Mouse (Mus musculus) hindbrain, embryonic 10.5 days (tissue): Measurements from ENCODE around the gene Mgst2. TPM values are rescaled to one million over a fixed set of nuclear protein-coding genes. Genes with fewer than 3 reads are reported as not detected.

Experiments used
- DNase-seq: peaks from one replicate; pipeline ENCODE4 v3.0.0-alpha.2; 2017; ENCODE audit warnings: low spot score
- H3K27ac ChIP-seq: fragments of 300-500 bp; sonication (generic); 2 replicates; pipeline ENCODE4 v1.5.1; 2016; ENCODE audit warnings: mild to moderate bottlenecking, moderate library complexity
- H3K27me3 ChIP-seq: fragments of 300-500 bp; sonication (generic); 2 replicates; pipeline ENCODE4 v1.6.1; 2016; ENCODE audit warnings: mild to moderate bottlenecking; ENCODE audit not compliant: poor library complexity, insufficient read depth, severe bottlenecking
- H3K36me3 ChIP-seq: fragments of 300-500 bp; sonication (generic); 2 replicates; pipeline ENCODE4 v1.6.1; 2016; ENCODE audit warnings: mild to moderate bottlenecking, moderate library complexity
- H3K4me1 ChIP-seq: fragments of 300-500 bp; sonication (generic); replicated peaks from 2 replicates; pipeline ENCODE4 v1.6.1; 2016; ENCODE audit warnings: mild to moderate bottlenecking
- H3K4me3 ChIP-seq: fragments of 300-500 bp; sonication (generic); 2 replicates; pipeline ENCODE4 v1.5.1; 2016; ENCODE audit warnings: mild to moderate bottlenecking, moderate library complexity
- H3K9me3 ChIP-seq: fragments of 300-500 bp; sonication (generic); 2 replicates; pipeline ENCODE4 v1.6.1; 2016; ENCODE audit warnings: mild to moderate bottlenecking, moderate library complexity
- WGBS: fragments of 180-500 bp; shearing (Covaris S2); methylation state at CpG from one replicate; pipeline ENCODE4 v1.1.7; 2016; 5-methylcytosine and 5-hydroxymethylcytosine counted together
- polyA plus RNA-seq: library from polyadenylated mRNA; unstranded; fragments of >200 nt; fragmentation: Nextera tagmentation; extraction: Ambion mirVana; gene quantifications from 2 replicates; pipeline ENCODE4 v1.2.1, GENCODE M21; 2016

Gene Mgst2
- polyA plus RNA-seq, 1 experiment from 2014 or later = not detected

GRCm38 (mm10) chr3:51708746-51709411, 48.7 kb downstream of the Mgst2 start:
- H3K4me3 ChIP-seq = no peak overlapping the region
- H3K4me1 ChIP-seq = peaks cover 36% of the 10 kb centered on the region
- H3K9me3 ChIP-seq = peaks cover 3% of the 10 kb centered on the region; the same call in 1 of the 2 replicates
- DNase-seq = peak; percentile 49
- H3K27me3 ChIP-seq = no peaks in the 10 kb centered on the region
- H3K27ac ChIP-seq = peak overlapping the region; percentile 50; the same call in 1 of the 2 replicates
- WGBS = 79% methylated on average over 21 of the region's 21 CpGs
- 0 out of 2 replicates have a peak, but pooled peaks cover 2% of the 10 kb centered on the region for H3K36me3 ChIP-seq

GRCm38 (mm10) chr3:51712382-51712781, 52.2 kb downstream of the Mgst2 start:
- Histone ChIP-seq H3K4me1 (peaks cover 46% of the 10 kb centered on the region), H3K27ac (peak overlapping the region; percentile 50), H3K4me3 (no peak overlapping the region), H3K9me3 (0 out of 2 replicates have a peak, but pooled peaks cover 3% of the 10 kb centered on the region), H3K27me3 (no peaks in the 10 kb centered on the region), H3K36me3 (no peaks in the 10 kb centered on the region)
- 67% methylated on average over 3 of the region's 3 CpGs for WGBS
- DNase-seq = no peak

- Histone ChIP-seq H3K9me3 (no peaks in the 10 kb centered on the region), H3K4me3 (no peak overlapping the region), H3K36me3 (no peaks in the 10 kb centered on the region), H3K27me3 (no peaks in the 10 kb centered on the region), H3K4me1 (peaks cover 52% of the 10 kb centered on the region), H3K27ac (peak overlapping the region; percentile 78)
- DNase-seq = peak; percentile 38
- WGBS = 14% methylated on average over 8 of the region's 8 CpGs
These were observed 53.1 kb downstream of the Mgst2 start for GRCm38 (mm10) chr3:51713233-51713632.

DNA sequence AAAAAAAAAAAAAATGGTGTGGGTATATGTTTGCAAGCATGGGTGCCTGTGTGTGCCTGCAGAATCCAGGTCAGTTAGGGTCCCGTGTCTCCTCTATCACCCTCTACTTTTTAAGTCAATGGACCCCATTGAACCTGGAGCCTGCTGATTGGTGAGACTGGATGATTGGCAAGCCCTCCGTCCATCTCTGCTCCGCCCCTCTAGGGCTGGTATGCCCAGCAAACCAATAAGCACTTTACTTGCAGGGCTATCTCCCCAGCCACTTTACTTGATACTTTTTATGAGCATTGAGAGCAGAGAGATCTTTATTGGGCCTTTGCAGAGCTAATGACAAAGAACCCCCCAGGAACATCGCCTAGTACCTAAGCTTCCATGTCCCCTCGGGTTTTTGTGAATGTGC, 54.3 kb downstream of the Mgst2 start:
- 88% methylated on average over 5 of the region's 5 CpGs for WGBS
- no peak for DNase-seq
- Histone ChIP-seq H3K36me3 (no peaks in the 10 kb centered on the region), H3K27me3 (no peaks in the 10 kb centered on the region), H3K4me1 (peaks cover 42% of the 10 kb centered on the region), H3K27ac (no peak overlapping the region; the same call in 1 of the 2 replicates), H3K9me3 (no peaks in the 10 kb centered on the region), H3K4me3 (no peak overlapping the region)

- H3K4me1 ChIP-seq = peaks cover 30% of the 10 kb centered on the region
- no peaks in the 10 kb centered on the region for H3K27me3 ChIP-seq
- H3K4me3 ChIP-seq = no peak overlapping the region
- H3K9me3 ChIP-seq = no peaks in the 10 kb centered on the region
- DNase-seq = no peak
- peak overlapping the region; percentile 53 for H3K27ac ChIP-seq
- WGBS = 56% methylated on average over 3 of the region's 3 CpGs
- no peaks in the 10 kb centered on the region for H3K36me3 ChIP-seq
These were observed 57.3 kb downstream of the Mgst2 start for GRCm38 (mm10) chr3:51717455-51717854.

DNA sequence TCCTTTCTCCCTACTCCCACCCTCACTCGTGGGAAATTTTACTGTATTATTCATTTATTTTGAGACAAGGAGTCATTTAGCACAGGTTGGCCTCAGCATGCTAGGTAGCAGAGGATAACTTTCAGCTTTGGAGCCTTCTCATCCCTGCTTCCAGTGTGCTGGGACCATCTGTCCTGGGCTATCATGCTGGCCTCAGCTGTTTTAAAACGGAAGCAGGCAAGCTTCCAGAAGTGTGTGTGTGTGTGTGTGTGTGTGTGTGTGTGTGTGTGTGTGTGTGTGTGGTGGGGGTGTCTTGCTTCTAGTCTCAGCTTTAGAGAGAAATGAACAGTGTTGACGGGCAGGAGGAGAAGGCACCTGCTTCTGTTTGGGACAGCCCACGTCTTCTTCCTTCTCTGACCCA, 57.7 kb downstream of the Mgst2 start:
- Histone ChIP-seq H3K4me3 (no peak overlapping the region), H3K9me3 (no peaks in the 10 kb centered on the region), H3K27me3 (no peaks in the 10 kb centered on the region), H3K4me1 (peaks cover 27% of the 10 kb centered on the region), H3K36me3 (no peaks in the 10 kb centered on the region), H3K27ac (peak overlapping the region; percentile 23; the same call in 1 of the 2 replicates)
- DNase-seq = no peak
- 79% methylated on average over 4 of the region's 4 CpGs for WGBS

DNA sequence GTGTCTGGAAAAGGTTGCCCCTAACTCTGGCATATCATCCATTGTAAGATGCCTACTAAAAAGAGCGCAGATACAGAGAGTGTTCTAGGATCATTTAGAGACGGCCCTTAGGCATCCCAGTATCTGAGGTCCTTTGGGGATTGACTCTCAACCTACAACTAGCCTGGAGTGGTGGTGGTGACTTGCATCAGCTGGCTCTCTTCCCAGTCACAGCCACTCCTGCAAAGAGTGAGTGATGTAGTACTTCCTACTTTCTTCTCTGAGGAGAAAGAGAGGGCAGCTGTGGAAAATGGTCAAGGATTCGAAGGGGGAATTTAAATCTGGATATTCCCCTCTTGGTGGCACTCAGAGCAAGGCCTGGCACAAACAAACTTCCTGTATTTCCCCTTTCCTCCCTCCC, 59.2 kb downstream of the Mgst2 start:
- 92% methylated on average over 3 of the region's 3 CpGs for WGBS
- Histone ChIP-seq H3K27ac (no peak overlapping the region), H3K4me3 (no peak overlapping the region), H3K9me3 (no peaks in the 10 kb centered on the region), H3K36me3 (no peaks in the 10 kb centered on the region), H3K4me1 (0 out of 2 replicates have a peak, but pooled peaks cover 20% of the 10 kb centered on the region), H3K27me3 (no peaks in the 10 kb centered on the region)
- no peak for DNase-seq

DNA sequence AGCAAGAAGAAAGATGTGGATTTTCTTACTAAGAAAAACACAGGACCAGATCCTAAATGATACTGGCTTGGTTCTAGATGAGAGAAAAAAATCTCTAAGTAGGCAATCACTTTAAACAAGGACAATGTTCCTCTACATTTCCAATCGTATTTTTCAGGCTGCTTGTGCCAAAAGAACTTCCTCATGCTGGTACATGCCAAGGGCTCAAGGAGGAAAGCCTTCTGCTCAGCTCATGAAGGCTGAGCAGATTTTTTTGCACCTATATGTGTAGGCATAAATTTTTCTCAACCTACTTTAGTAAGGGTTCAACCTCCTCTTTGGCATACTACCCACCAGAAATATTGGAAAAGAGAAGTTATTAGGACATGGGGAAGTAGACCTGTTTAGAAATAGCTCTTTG, 59.8 kb downstream of the Mgst2 start:
- DNase-seq = no peak
- H3K9me3 ChIP-seq = no peaks in the 10 kb centered on the region
- H3K27me3 ChIP-seq = no peaks in the 10 kb centered on the region
- no peaks in the 10 kb centered on the region for H3K36me3 ChIP-seq
- no peak overlapping the region for H3K4me3 ChIP-seq
- no peak overlapping the region for H3K27ac ChIP-seq
- 0 out of 2 replicates have a peak, but pooled peaks cover 18% of the 10 kb centered on the region for H3K4me1 ChIP-seq
- WGBS = 84% methylated on average over 1 of the region's 1 CpGs

GRCm38 (mm10) chr3:51726257-51726656, 66.1 kb downstream of the Mgst2 start:
- Histone ChIP-seq H3K4me3 (no peak overlapping the region), H3K36me3 (no peaks in the 10 kb centered on the region), H3K4me1 (peaks cover 30% of the 10 kb centered on the region), H3K27ac (0 out of 2 replicates have a peak overlapping the region, but pooled peaks have one; percentile 6), H3K9me3 (no peaks in the 10 kb centered on the region), H3K27me3 (no peaks in the 10 kb centered on the region)
- no peak for DNase-seq
- 84% methylated on average over 6 of the region's 6 CpGs for WGBS

GRCm38 (mm10) chr3:51727487-51727886, 67.3 kb downstream of the Mgst2 start:
- Histone ChIP-seq H3K4me3 (no peak overlapping the region), H3K36me3 (no peaks in the 10 kb centered on the region), H3K27ac (peak overlapping the region; percentile 74), H3K9me3 (no peaks in the 10 kb centered on the region), H3K4me1 (peaks cover 38% of the 10 kb centered on the region), H3K27me3 (no peaks in the 10 kb centered on the region)
- no peak for DNase-seq
- 85% methylated on average over 3 of the region's 3 CpGs for WGBS

GRCm38 (mm10) chr3:51727968-51728367, 67.8 kb downstream of the Mgst2 start:
- no peak for DNase-seq
- Histone ChIP-seq H3K9me3 (no peaks in the 10 kb centered on the region), H3K4me1 (peaks cover 42% of the 10 kb centered on the region), H3K4me3 (no peak overlapping the region), H3K27me3 (no peaks in the 10 kb centered on the region), H3K36me3 (no peaks in the 10 kb centered on the region), H3K27ac (peak overlapping the region; percentile 74)
- WGBS = 83% methylated on average over 8 of the region's 8 CpGs

DNA sequence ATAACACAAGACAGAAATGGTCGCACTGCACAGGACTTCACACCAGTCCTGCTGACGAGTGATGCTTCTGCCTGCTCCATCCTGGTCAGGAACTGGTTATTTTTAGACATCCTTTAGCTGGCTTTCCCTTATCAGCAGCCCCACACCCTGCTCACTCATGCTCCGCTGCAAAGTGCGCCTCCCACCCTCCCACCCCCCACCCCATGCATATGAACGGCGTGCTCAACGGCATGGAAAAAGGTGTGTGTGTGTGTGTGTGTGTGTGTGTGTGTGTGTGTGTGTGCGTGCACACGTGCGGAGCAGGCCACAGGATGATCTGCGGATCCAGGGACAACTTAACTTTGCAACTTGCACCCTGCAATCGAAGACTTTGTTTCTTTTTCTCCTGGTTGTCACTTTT, 68.3 kb downstream of the Mgst2 start:
- Histone ChIP-seq H3K36me3 (no peaks in the 10 kb centered on the region), H3K9me3 (no peaks in the 10 kb centered on the region), H3K27me3 (no peaks in the 10 kb centered on the region), H3K4me1 (peaks cover 39% of the 10 kb centered on the region), H3K4me3 (no peak overlapping the region), H3K27ac (peak overlapping the region; percentile 82)
- WGBS = 85% methylated on average over 12 of the region's 12 CpGs
- DNase-seq = no peak

GRCm38 (mm10) chr3:51729109-51729918, 69.2 kb downstream of the Mgst2 start:
- 66% methylated on average over 14 of the region's 14 CpGs for WGBS
- DNase-seq = no peak
- Histone ChIP-seq H3K27ac (peak overlapping the region; percentile 82), H3K27me3 (no peaks in the 10 kb centered on the region), H3K4me3 (no peak overlapping the region), H3K4me1 (peaks cover 39% of the 10 kb centered on the region), H3K36me3 (no peaks in the 10 kb centered on the region), H3K9me3 (no peaks in the 10 kb centered on the region)
